Mouse (Mus musculus): ENCODE measurements around the gene Tmem200b. TPM values are rescaled to one million over a fixed set of nuclear protein-coding genes. Genes with fewer than 3 reads are reported as not detected.

Tmem200b gene
- 2.9 TPM for polyA plus RNA-seq (2015; fragmentation: Illumina TruSeq; extraction: RNeasy Lipid Tissue Mini Kit (QIAGEN cat#74804); ENCODE audit: insufficient read depth, low read depth, low replicate concordance)

DNA sequence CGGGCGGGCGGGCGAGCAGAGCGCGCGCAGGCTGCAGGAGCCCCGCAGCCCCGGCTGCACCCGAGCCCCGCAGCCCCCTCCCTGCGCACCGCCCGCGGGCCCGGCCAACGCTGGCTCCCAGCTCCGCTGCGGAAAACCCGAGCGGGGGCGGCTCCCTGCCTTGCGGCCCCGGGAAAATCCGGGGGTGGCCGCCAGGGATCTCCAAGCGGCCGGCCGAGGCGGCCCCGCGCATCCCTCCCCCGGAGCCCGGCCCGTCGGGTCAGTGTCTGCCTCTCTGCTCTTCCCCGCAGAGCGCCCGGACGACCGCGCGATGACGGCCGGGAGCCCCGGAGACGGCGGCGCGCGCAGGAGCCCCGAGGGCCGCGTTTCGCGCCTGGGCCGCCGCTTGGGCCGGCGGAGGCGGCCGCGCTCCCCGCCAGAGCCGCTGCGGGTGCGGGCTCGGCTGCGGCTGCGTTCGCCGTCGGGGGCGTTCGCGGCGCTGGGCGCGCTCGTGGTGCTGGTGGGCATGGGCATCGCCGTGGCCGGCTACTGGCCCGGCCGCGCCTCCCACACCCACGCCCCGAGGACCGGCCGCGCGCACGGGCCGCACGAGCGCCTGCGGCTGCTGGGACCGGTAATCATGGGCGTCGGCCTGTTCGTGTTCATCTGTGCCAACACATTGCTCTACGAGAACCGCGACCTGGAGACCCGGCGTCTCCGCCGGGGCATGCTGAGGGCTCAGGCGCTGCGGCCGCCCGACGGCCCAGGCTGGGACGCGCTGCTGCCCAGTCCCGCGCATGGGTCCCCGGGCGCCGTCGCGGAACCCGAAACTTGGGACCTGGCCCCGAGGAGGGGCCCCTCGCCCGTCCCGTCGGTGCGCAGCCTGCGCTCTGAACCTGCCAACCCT is at the start of gene Tmem200b:
Gene Tmem200b, plus strand, starts transcription at position 311 of the 886 bp plus-strand sequence.

DNA sequence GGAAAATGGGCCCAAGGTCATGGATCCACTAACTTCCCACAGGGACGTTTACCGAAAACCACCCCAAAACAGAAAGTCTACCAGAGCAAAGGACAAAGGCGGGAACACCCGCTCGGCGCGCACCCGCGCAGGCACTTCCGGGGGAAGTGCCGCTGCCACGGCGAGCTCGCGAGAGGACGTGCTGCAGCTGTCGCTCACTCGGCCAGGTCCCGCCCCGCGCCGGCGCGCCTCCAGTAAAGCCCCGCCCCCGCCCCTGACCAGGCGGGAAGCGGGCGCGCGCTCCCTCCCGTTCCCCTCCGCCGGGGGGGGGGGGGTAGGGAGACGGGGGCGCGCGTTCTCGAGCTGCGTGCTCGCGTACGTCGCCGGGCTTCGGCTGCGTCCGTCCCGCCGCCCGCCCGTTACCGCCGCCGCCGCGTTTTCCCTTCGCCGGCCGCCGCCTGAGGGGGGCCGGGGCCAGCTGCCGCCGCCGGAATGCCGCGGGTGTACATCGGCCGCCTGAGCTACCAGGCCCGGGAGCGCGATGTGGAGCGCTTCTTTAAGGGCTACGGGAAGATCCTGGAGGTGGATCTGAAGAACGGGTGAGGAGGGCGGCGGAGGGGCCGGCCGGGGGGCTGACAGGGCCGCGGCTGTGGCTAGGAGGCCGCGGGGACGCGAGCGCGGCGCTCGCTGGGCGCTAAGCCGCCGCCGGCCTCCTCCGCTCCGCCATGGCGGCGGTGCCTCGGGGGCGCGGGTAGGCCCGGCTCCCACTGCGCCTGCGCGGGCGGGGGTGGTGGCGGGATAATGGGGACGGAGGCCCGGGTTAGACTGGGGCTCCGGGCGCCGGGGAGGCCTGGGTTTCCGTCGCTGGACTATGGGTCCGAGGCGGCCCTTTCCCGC is 48.0 kb upstream of the Tmem200b start, which contains the start of gene Srsf4:
Gene Srsf4, plus strand, starts transcription at position 325 of the 876 bp plus-strand sequence.

Other genes with a start within 250 kb of the Tmem200b start
- 4.3 TPM for gene Ptpru, start 83.5 kb upstream of the Tmem200b start, polyA plus RNA-seq (2015; fragmentation: Illumina TruSeq; extraction: RNeasy Lipid Tissue Mini Kit (QIAGEN cat#74804); ENCODE audit: insufficient read depth, low read depth, low replicate concordance)
- 84.8 TPM for gene Mecr, start 78.3 kb upstream of the Tmem200b start, polyA plus RNA-seq (2015; fragmentation: Illumina TruSeq; extraction: RNeasy Lipid Tissue Mini Kit (QIAGEN cat#74804); ENCODE audit: insufficient read depth, low read depth, low replicate concordance)
- 18.0 TPM for gene Srsf4, start 48.2 kb upstream of the Tmem200b start, polyA plus RNA-seq (2015; fragmentation: Illumina TruSeq; extraction: RNeasy Lipid Tissue Mini Kit (QIAGEN cat#74804); ENCODE audit: insufficient read depth, low read depth, low replicate concordance)
- not detected for gene Gm10300, start 152.9 kb downstream of the Tmem200b start, polyA plus RNA-seq (2015; fragmentation: Illumina TruSeq; extraction: RNeasy Lipid Tissue Mini Kit (QIAGEN cat#74804); ENCODE audit: insufficient read depth, low read depth, low replicate concordance)
- gene Epb41, start 153.6 kb downstream of the Tmem200b start, polyA plus RNA-seq (2015; fragmentation: Illumina TruSeq; extraction: RNeasy Lipid Tissue Mini Kit (QIAGEN cat#74804); ENCODE audit: insufficient read depth, low read depth, low replicate concordance): 16.7 TPM
- not detected for gene Oprd1, start 222.7 kb downstream of the Tmem200b start, polyA plus RNA-seq (2015; fragmentation: Illumina TruSeq; extraction: RNeasy Lipid Tissue Mini Kit (QIAGEN cat#74804); ENCODE audit: insufficient read depth, low read depth, low replicate concordance)